Mouse (Mus musculus) ES-Bruce4 (cell line): Measurements from ENCODE around the gene Vegfa.

Source experiments
- CTCF ChIP-seq: IDR thresholded peaks from one replicate; pipeline ENCODE4 v1.8.1; 2011; ENCODE audit warnings: low read depth, low read length
- POLR2A ChIP-seq: IDR thresholded peaks from one replicate; pipeline ENCODE4 v1.8.1; 2011; ENCODE audit warnings: low read length; ENCODE audit not compliant: insufficient read depth

DNA sequence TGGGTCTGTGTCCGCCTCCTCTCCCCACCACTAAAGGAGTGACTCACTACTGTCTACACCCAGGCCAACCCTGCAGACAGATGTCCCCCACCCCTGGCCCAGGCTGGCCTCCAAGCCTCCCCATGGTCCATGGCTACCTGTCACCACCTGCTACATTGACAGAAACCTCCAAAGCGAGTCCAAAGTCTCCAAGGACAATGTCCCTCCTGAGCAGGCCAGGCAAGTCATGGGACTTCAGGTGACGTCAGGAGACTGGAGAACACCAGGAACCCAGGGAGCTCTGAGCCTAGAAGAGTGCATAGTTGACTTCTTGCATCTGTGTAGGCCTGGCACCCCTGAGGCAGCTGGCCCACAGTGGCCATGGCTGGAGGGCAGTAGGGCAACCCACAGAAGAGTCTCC lies 45.3 kb downstream of the Vegfa start:
- TF ChIP-seq CTCF (no peak), POLR2A (no peak)
